Mouse (Mus musculus) heart, adult 18-20 months (tissue): Measurements from ENCODE around the gene Cox4i2. TPM values are rescaled to one million over a fixed set of nuclear protein-coding genes. Genes with fewer than 3 reads are reported as not detected.

Source experiments
- DNase-seq, 2 experiments: peaks; one replicate each; pipeline ENCODE4 v3.0.0; 2021 to 2022; ENCODE audit warnings: mixed read lengths in 1 of 2
- total RNA-seq, 2 experiments: library from RNA; stranded (reverse); gene quantifications; 2 replicates each; pipeline ENCODE4 v1.2.3; 2021

The Cox4i2 gene
- total RNA-seq, 2 experiments from 2014 or later: 11.9 to 15.2 TPM

DNA sequence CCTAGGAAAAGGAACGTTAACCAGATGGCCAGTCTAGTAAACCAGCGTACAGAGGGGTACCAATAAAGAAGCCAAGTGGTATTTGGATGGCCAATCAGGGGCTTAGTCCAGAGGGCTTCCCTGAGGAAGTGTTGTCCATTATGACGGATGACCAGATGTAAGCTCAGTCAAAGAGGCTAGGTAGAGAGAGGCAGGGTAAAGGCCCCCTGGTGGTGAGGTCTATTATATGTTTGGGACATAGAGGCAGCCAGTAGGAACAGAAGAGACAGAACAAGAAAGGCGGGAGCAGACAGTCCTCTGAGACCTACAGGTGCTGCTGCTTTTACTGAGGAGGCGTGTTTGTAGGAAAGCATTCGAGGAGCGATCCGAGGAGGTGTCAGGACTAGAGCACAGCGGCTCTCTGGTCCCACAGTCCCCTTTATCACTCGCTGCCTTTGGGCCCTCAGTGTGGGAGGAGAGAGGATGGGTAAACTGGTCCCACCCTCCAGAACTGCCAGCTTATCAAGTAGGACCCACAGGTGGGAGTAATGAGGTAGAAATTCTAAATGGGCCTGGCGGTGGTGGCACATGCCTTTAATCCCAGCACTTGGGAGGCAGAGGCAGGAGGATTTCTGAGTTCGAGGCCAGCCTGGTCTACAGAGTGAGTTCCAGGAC lies 13.8 kb downstream of the Cox4i2 start:
- DNase-seq: peak; percentile 77 to 80

DNA sequence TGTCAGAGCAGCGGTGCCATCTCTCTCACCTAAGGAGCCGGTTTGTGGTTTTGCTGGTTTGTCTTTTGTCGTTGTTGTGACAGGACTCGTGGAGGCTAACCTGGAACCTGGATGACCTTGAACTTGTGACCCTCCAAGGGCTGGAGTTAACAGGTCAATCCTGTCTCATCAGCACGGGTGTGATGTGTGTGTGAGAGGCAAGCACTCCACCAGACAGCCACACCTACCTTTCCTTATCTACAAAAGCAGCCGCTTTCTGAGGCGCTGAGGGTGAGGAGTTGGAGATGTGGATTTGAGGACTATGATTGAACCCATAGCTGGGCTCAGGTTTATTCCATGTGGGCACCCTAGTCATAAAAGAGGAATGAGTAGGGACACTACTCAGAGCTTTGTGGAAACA lies 15.7 kb downstream of the Cox4i2 start:
- DNase-seq: no peak

DNA sequence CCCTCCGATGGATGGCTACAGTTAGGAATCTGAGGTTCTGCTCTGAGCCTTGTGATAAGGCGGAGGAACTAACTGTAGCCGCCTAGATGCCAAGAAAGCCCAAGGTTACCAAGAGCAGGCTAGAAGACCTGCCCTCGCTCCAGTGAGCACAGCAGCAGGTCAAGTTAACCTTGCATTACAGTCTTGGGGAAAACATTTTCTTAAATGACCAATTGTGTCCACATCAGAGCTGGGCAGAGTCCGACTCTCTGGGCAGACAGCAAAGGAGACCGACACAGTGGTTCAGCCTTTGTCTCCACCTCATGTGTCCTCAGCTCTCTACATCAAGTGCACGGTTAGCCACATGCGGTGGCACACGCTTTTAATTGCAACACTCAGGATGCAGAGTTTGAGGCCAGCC lies 17.6 kb downstream of the Cox4i2 start:
- DNase-seq: no peak

DNA sequence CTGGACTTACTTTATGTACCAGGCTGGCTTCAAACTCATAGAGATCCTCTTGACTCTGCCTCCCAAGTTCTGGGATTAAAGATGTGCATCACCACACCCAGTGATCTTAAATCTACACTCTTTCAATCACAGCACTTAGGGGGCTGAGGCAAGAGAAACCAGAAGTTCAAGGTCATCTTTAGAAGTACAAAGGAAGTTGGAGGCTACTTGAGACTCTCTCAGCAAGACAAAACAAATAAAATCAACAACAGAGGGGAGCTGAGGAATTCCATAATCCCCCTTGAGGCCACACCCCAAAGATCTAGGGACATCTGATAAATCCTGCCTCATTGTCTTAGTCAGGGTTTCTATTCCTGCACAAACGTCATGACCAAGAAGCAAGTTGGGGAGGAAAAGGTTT lies 18.3 kb downstream of the Cox4i2 start:
- no peak for DNase-seq

DNA sequence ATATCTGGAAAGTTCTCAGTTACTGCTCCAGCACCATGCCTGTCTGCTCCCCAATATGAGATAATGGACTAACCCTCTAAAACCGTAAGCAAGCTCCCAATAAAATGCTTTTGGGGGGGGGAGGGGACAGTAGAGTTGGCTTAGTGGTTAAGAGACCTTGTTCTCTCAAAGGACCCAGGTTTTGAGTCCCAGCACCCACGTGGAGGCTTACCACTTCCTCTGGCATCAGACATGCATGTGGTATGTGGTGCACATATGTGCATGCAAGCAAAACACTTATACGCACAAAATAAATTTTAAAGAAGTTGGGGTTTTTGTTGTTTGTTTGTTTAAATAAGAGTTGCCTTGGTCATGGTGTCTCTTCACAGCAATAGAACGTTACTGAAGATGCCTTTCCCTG lies 21.4 kb downstream of the Cox4i2 start:
- DNase-seq: no peak

DNA sequence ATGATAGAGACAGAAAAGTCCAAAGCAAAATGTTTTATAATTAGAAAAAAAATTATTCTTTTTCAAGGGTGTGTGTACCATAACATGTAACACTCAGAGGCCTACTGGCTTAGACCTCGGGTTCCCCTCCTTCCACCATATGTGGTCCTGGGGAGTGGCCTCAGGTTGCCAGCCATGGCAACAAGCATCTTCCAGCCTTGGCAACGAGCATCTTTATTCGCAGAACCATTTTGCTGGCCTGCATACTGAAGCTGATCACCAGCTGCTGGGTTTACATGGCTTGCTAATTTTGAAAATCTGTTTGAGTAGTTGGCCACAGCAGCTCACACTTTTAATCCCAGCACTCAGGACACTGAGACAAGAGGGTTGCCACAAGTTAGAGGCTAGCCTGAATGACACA lies 22.0 kb downstream of the Cox4i2 start:
- no peak for DNase-seq

DNA sequence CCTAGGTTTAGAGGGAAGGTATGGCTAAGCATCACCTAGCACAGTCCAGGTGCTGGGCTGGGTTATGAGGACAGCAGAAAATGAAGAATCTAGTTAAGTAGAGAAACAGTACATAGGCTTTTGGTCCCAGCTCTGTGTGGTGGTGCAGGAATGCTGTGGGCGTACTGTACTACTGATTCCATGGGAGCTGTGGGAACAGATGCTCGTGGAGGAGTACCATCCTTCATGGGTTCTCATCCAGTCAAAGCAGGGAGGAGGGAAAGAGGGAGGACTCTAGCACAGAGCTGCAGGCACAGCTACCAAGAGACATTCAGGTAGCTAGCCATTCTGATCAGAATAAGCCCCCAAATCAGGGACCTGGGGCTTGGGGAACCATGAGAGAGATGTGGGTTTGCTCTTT lies 22.5 kb downstream of the Cox4i2 start:
- DNase-seq: no peak

DNA sequence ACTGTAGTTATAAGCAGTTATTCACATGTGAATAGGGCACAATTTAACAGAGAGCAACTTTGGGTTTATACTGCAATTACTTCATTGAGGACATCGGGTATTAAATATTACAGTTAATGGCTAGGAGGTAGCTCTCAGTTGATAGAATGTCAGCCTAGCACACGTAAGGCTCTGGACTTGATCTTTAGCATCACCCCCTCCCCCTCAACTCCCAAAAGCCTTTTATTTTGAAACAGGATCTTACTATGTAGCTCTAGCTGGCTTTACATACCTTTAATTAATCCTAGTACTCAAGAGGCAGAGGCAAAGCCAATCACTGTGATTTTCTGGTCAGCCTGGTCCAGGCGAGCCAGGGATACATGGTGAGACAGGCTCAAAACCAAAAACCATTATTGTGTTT lies 23.1 kb downstream of the Cox4i2 start:
- DNase-seq: no peak

DNA sequence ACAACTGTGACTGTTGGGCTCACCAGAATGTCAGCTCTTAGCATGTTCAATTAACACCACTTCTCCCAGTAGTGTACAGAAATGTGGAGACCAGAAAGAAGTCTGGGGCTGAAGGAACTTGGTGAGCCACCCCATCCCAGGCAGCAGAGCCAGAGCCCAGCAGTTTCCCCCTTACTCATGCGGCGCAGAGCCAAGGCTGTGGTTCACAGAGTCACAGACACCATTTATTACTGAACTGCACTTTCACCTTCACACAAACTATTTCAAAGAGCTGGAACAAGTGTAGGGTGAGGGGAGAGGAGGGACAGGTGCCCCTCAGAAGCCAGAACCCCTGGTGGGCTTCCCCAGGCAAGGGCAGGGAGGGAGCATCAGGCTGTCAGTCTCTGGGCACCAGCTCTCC lies 26.5 kb downstream of the Cox4i2 start:
- DNase-seq: no peak

DNA sequence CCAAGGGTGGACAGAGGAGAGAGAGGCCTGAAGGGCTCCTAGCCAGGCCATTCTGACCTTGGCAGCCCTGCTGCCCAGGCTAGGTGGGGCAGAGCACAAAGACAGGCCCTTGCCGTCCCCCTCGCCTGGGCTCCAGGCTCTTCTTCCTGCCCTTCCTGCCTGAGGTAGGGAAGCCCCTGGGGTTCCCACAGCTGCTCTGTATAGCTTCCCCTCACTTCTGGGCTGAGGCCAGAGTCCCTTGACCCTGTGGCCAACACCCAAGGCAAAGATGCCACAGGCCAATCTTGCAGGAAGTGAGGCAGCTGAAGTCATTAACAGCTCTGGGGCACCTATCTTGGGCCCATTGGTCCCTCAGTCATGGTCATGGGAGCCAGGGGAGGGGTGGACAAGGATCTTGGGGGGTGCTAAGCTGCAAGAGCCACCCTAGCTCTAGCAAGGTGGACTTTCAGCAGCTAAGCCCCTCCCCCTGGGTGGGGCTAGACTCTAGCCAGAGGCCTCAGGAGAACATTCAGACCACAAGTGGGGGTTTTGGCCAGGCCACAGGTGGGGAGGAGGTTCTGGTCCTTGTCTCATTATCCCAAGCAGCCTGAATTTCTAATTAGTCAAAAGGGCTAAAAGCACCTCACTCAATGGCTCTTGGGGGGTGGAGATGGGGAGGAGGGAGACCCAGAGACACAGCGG lies 27.2 kb downstream of the Cox4i2 start:
- DNase-seq: peak; percentile 51 to 52

DNA sequence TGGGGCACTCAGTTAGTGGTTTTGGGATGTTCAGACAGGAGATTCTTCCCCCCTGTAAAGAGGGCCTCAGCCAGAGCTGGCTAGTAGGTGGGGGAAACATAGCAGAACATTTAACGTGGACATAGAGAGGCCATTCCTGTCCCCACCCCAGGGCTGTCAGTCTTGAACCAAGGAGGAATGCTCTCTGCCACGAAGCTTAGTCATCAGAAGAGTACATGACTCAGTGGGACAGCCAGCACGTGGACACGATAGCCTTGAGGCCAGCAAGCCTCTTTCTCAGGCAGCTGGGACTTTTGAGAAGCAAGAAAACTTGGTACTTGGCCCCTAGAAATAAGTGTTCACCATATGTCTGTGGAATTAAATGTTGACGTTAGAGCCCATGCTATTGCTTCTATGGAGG lies 28.7 kb downstream of the Cox4i2 start:
- DNase-seq: no peak

DNA sequence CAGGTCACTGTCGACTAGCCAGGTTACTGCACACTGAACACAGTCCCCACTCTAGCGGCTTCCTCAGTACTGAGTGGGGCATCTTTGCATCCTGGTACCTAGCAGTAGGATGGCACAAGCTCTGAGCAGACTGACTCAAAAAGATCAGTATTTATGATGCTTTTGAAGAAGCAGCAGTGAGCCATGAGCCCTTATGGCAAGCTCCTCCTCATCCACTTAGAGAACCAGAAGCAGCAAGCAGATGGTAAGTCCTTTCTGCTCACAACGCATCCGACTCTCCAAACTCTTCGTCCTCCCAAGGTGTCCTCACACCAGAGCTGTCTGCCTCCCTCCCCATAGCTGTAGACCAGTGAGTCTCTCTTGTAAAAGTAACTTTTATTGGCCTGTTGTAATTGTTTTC lies 29.3 kb downstream of the Cox4i2 start:
- DNase-seq: no peak

DNA sequence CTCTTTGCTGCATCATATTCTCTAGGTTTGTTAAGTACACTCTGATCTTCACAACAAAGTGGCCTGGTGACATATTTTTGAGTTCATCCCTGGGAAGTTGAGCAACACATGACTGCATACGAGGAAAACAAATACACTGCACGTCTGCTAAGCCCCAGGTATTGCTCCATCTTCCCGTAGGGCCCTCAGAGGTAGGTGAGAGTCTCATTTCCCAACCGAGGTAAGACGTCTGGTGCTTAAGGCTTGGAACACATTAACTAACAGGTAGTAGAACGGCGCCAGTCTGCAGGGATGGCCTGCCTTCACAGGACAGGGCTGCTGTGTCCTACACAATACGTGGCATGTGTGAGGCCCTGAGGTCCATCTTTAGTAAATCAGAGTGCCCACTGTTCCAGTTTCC lies 30.7 kb downstream of the Cox4i2 start:
- no peak for DNase-seq

DNA sequence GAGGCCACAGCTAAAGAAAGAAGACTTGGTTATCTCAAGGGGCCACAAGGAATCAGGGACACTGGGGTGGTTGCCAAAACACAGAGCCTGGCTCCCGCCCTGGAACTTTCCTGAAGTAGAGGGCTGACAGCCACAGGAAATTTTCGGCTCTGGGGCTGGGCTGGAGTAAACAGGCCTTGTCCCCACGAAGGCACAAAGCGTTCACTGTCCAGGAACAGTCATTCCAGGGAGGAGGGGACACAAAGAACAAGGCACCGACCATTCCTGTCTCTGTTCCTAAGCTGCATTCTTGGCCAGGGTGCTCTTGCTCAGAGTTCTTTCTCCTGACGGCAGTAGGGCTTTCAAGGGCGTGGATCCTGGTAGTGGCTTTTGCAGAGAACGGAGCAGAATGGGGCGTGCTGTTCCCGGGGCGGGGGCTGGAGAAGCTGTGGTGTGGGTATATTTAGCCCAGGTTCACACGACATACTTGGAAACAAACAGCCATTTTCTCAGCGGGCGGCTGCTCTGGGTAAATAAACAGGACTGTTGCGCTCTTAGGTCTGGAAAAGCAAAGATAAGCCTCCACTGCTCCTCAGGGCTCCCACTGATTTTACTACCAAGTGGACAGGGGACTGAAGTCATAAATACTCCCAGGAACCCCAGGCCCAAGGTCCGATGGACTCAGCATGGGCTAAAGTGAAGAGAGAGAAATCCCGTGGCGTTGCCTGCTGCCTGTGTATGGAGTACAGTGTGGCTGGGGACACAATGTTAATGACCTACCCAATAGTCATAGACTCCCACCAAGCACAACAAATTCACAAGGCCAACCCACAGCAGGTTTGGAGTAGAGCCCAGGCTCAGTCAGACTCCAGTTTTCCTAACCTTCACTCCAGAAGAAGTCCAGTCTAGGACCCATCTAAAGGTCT lies 31.7 kb downstream of the Cox4i2 start:
- peak; percentile 93 to 98 for DNase-seq

DNA sequence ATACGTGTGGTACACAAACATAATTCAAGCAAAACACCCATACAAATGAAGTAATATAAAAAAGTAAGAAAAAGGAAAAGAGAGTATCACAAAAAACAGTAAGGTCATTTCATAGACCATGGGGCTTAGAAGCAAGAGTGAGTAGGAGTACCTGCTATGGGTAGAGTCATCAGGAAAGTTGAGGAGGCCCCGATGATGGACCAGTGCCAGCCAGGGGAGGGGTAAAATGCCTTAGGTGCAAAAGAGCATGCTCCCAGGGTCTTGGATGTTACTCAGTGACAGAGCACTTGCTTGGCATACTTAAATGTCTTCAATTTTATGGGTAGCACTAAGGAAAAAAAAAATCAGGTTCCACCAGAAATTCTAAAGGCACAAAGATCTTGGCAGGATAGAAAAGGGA lies 33.2 kb downstream of the Cox4i2 start:
- peak in 1 of 2 experiments; percentile 44 for DNase-seq

DNA sequence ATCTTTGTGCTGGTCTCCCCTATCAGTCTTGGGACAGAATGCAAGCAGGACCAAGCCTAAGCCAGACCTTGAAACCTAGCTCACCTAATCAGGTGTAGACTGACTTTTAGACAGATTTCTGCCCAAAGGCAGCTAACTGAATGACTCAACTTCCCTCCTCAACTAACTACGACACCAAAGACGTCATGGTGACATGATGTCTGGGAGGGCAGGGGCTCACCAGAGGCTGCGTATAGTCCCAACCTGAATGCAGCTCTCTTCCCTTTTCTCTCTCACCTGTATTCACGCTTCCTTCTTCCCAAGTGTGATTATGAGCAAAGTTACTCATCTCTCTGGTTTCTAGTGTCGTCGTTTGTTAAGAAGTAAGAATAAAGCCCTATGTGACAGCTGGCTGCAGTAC lies 33.6 kb downstream of the Cox4i2 start:
- DNase-seq: no peak

DNA sequence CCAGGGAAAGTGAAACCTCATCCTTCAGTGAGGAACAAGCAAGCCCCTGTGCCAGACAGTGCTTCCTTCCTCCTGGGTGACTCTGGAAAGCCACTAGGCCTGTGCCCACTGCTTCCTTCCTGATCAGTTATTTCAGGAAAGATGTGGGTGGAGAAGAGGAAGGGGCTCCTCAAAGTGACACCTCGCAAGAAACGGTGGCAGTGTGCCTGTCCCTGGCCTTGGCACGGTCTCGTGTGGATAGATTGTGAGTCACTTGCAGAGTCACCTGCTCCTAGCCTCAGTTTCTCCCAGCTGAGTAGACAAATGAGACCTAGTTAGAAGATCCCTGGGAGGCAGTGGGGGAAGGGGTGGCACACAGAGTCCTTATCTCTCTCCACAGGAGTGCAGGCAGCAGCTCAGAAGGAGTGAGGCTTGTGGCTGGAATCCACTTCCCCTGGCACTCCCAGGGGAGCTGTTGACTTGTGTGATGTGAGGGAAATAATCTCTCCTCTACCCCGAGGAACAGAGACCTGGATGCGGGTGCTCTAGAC lies 35.0 kb downstream of the Cox4i2 start:
- peak; percentile 78 to 80 for DNase-seq

DNA sequence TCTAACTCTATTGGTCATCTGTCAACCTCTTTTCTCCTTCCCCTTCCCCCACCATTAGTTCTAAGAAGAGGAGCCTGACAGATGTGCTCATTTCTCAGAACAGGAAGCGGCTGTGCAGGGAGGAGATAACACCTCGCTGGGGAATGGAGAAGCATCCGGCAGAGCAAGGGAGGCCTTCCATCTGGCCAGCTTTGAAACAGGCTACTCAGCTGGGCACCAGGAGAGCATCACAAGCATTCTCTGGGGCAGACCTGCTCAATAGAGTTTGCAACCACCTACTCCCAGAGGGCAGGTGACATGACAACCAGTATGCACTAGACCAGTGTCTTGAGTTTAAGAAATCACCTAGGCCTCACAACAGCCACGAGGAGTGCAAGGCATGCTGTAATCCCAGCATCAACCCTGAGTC lies 35.6 kb downstream of the Cox4i2 start:
- peak in 1 of 2 experiments; percentile 84 for DNase-seq

DNA sequence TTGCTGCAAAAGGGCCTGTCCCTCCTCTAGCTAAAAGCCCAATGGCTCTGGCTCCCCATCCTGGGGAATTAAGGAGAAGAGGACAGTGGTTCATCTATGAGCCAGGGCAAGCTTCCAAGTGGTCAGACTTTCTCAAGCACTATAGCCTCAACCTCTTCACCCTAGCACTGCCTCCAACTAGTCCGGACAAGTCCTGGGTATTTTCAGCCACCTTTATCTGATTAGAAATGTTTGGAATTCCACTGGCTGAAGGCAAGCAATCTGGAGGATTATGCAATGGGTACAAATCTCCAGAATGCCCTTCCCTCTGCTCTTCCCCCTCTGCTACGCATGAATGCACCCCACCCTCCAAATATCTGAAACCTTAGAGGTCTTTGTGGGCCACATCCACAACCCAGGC lies 38.5 kb downstream of the Cox4i2 start:
- DNase-seq: peak; percentile 71 to 76

DNA sequence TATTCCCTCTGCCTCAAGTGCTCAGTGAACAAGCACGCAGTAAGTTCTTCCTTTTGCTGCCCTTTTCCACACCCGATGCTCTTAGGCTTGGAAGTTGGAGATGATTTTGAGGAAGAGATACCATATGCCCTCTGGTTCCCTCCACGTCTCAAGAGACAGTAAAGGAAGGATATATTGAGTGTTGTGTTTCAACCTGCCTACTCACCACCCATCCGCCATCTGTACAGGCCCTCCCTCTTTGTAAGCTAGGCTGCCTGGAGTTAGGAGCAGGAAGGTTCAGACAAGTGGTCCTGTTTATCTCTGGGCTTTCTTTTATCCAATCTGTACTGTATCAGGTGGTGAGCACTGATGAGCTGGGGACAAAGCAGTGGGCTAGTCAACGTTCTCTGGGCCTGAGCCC lies 39.4 kb downstream of the Cox4i2 start:
- DNase-seq: no peak

DNA sequence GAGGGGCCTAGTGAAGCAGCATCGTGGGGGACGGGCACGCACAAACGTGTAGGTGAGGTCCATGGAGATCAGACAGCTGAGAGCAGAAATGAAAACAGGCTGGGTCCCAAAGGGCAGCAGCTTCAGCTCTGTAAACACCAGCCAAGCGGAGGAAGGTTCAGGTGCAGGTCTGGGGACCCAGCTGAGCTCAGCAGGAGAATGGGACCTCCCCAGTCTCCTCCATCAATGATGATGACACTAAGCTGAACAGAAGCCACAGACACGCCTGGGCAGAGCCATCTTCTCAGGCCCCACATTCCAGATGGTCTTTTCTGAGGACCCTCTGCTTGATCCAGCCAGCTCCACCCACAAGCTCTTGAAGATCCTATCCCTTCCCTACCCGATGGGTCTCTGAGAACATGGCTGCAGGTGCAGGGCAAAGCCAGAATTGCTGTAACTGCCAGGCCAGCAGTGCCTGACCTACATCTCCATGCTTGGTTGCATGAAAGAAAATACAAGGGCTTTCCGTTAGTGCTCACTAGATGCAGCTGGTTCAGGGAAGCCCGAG lies 40.4 kb downstream of the Cox4i2 start:
- no peak for DNase-seq

DNA sequence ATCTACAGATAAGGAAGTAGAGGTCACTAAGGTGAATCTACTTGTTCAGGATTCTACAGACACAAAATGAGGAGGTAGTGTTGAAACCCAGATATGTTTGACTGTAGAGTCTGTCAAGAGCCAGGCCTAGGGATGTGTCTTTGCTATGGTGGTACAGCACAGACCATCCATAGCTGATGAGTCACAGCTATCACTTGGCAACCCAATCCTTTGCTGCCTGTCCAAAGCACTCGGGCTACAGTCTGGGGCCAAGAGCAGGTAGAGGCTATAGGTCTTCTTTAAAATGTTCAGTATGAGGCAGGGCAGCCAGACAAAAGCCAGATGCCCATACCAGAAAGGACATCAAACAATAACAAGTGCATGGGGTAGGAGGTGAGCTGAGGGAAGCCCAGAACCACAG lies 43.6 kb downstream of the Cox4i2 start:
- DNase-seq: no peak
